Mouse (Mus musculus) ES-Bruce4 (cell line): Measurements from ENCODE around the gene Gsk3b.

ENCODE experiments used
- CTCF ChIP-seq: IDR thresholded peaks from one replicate; pipeline ENCODE4 v1.8.1; 2011; ENCODE audit warnings: low read depth, low read length
- POLR2A ChIP-seq: IDR thresholded peaks from one replicate; pipeline ENCODE4 v1.8.1; 2011; ENCODE audit warnings: low read length; ENCODE audit not compliant: insufficient read depth

DNA sequence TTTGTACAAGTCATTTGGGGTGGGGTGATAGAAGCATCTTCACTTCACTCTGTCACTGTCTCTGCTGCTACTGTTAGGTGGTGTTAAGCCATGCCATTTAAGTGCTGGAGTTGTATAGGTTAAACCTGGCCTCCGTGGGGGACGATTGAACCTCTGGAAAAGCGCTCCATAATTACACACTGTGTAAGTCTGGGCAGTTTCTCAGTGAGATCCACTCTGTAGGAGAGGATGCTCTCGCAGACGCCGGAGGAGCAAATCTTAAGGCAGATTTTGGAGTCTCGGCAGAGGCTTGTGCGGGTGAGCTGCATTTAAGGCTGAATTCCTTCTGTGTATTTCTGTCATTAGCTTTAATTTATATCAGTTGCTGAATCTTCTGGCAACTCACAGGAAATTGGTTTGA is 92.6 kb downstream of the Gsk3b start:
- TF ChIP-seq POLR2A (no peak), CTCF (no peak)
